Mouse (Mus musculus): ENCODE measurements around the gene Ankrd35. TPM values are rescaled to one million over a fixed set of nuclear protein-coding genes. Genes with fewer than 3 reads are reported as not detected.

The Ankrd35 gene
- polyA plus RNA-seq, 1 experiment from 2014 or later: 0.83 TPM

- no peak overlapping the region for H3K4me2 ChIP-seq (ENCODE audit: low read depth, low read length)
- no peak overlapping the region for H3K4me3 ChIP-seq (ENCODE audit: low read depth, low read length)
- H3K9me3 ChIP-seq (ENCODE audit: control insufficient read depth, low read length): no peaks in the 10 kb centered on the region
- H3K27me3 ChIP-seq (ENCODE audit: control insufficient read depth, insufficient read depth, low read length): no peaks in the 10 kb centered on the region
- 41% methylated on average over 1 of the region's 1 CpGs for WGBS
- no peak overlapping the region for H3K9ac ChIP-seq (replicated peaks; ENCODE audit: low read depth, low read length)
- H3K36me3 ChIP-seq (ENCODE audit: control insufficient read depth, insufficient read depth, low read length): no peaks in the 10 kb centered on the region
- no peak overlapping the region for H3K27ac ChIP-seq (ENCODE audit: low read depth, low read length)
- ATAC-seq (ENCODE audit: low read depth): no peak
- 0 out of 2 replicates have a peak, but pooled peaks cover 2% of the 10 kb centered on the region for H3K4me1 ChIP-seq (ENCODE audit: control insufficient read depth, insufficient read depth, low read length)
These were observed 2.6 kb upstream of the Ankrd35 start for GRCm38 (mm10) chr3:96667316-96667715.

- ATAC-seq (ENCODE audit: low read depth): no peak
- Histone ChIP-seq H3K9ac (replicated peaks; ENCODE audit: low read depth, low read length) (no peak overlapping the region), H3K27ac (ENCODE audit: low read depth, low read length) (no peak overlapping the region), H3K4me3 (ENCODE audit: low read depth, low read length) (no peak overlapping the region), H3K9me3 (ENCODE audit: control insufficient read depth, low read length) (no peaks in the 10 kb centered on the region), H3K4me1 (ENCODE audit: control insufficient read depth, insufficient read depth, low read length) (no peaks in the 10 kb centered on the region), H3K27me3 (ENCODE audit: control insufficient read depth, insufficient read depth, low read length) (no peaks in the 10 kb centered on the region), H3K36me3 (ENCODE audit: control insufficient read depth, insufficient read depth, low read length) (no peaks in the 10 kb centered on the region), H3K4me2 (ENCODE audit: low read depth, low read length) (no peak overlapping the region)
- 92% methylated on average over 5 of the region's 5 CpGs for WGBS
These were observed 1.4 kb upstream of the Ankrd35 start for GRCm38 (mm10) chr3:96668424-96669067.

DNA sequence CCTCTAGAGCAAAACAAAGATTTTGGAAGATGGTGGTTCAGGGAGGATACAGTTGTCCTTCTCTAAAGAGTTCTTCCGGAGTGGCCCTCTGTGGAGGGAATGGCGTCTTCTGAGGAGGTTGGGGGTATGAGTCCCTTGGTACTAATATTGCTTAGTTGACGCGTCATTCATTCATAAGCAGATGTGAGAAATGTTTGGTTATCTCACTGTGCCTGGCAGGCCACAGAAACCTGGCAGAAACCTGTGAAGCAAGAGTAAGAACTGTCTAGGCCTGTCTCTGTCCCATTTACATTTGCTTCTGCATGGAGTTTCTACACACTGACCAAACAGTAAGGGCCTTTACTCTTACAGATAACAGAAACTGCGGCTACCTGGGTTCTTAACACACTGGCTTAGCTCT is 1.6 kb downstream of the Ankrd35 start:
- Histone ChIP-seq H3K4me2 (ENCODE audit: low read depth, low read length) (no peak overlapping the region), H3K4me1 (ENCODE audit: control insufficient read depth, insufficient read depth, low read length) (no peaks in the 10 kb centered on the region), H3K9me3 (ENCODE audit: control insufficient read depth, low read length) (no peaks in the 10 kb centered on the region), H3K27me3 (ENCODE audit: control insufficient read depth, insufficient read depth, low read length) (no peaks in the 10 kb centered on the region), H3K9ac (replicated peaks; ENCODE audit: low read depth, low read length) (no peak overlapping the region), H3K4me3 (ENCODE audit: low read depth, low read length) (no peak overlapping the region), H3K27ac (ENCODE audit: low read depth, low read length) (no peak overlapping the region), H3K36me3 (ENCODE audit: control insufficient read depth, insufficient read depth, low read length) (no peaks in the 10 kb centered on the region)
- no peak for ATAC-seq (ENCODE audit: low read depth)
- WGBS: 95% methylated on average over 5 of the region's 5 CpGs

DNA sequence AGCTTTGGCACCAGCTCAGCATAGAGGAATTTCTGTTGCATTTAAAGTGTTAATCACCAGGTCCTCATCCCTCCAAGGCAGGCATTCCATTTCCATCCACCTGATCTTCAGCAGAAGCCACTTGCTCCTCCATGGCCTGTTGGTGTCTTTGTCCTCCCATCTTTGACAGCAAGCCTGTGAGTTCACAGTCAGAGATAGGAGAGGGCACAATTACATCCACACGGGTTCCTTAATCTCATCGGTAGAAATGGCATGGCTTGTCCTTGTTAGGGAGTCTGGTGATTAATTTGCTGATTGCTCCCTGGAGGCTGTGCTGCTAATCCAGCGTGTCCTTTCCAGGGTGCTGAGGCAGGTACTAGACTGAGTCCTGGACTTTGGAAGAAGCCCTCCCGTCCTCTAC is 3.6 kb downstream of the Ankrd35 start:
- Histone ChIP-seq H3K27ac (ENCODE audit: low read depth, low read length) (no peak overlapping the region), H3K27me3 (ENCODE audit: control insufficient read depth, insufficient read depth, low read length) (no peaks in the 10 kb centered on the region), H3K4me3 (ENCODE audit: low read depth, low read length) (no peak overlapping the region), H3K9me3 (ENCODE audit: control insufficient read depth, low read length) (no peaks in the 10 kb centered on the region), H3K4me2 (ENCODE audit: low read depth, low read length) (no peak overlapping the region), H3K36me3 (ENCODE audit: control insufficient read depth, insufficient read depth, low read length) (no peaks in the 10 kb centered on the region), H3K9ac (replicated peaks; ENCODE audit: low read depth, low read length) (no peak overlapping the region), H3K4me1 (ENCODE audit: control insufficient read depth, insufficient read depth, low read length) (no peaks in the 10 kb centered on the region)
- 64% methylated on average over 4 of the region's 4 CpGs for WGBS
- ATAC-seq (ENCODE audit: low read depth): no peak

GRCm38 (mm10) chr3:96674442-96674841 is 4.5 kb downstream of the Ankrd35 start:
- no peaks in the 10 kb centered on the region for H3K36me3 ChIP-seq (ENCODE audit: control insufficient read depth, insufficient read depth, low read length)
- no peaks in the 10 kb centered on the region for H3K9me3 ChIP-seq (ENCODE audit: control insufficient read depth, low read length)
- H3K27me3 ChIP-seq (ENCODE audit: control insufficient read depth, insufficient read depth, low read length): no peaks in the 10 kb centered on the region
- no peak overlapping the region for H3K4me2 ChIP-seq (ENCODE audit: low read depth, low read length)
- no peak overlapping the region for H3K4me3 ChIP-seq (ENCODE audit: low read depth, low read length)
- H3K4me1 ChIP-seq (ENCODE audit: control insufficient read depth, insufficient read depth, low read length): no peaks in the 10 kb centered on the region
- no peak overlapping the region for H3K27ac ChIP-seq (ENCODE audit: low read depth, low read length)
- ATAC-seq (ENCODE audit: low read depth): no peak
- H3K9ac ChIP-seq (replicated peaks; ENCODE audit: low read depth, low read length): no peak overlapping the region
- WGBS: 68% methylated on average over 8 of the region's 8 CpGs

- H3K36me3 ChIP-seq (ENCODE audit: control insufficient read depth, insufficient read depth, low read length): no peaks in the 10 kb centered on the region
- no peak overlapping the region for H3K27ac ChIP-seq (ENCODE audit: low read depth, low read length)
- no peak overlapping the region for H3K4me2 ChIP-seq (ENCODE audit: low read depth, low read length)
- ATAC-seq (ENCODE audit: low read depth): no peak
- no peak overlapping the region for H3K4me3 ChIP-seq (ENCODE audit: low read depth, low read length)
- no peak overlapping the region for H3K9ac ChIP-seq (replicated peaks; ENCODE audit: low read depth, low read length)
- H3K4me1 ChIP-seq (ENCODE audit: control insufficient read depth, insufficient read depth, low read length): no peaks in the 10 kb centered on the region
- 70% methylated on average over 3 of the region's 3 CpGs for WGBS
- H3K27me3 ChIP-seq (ENCODE audit: control insufficient read depth, insufficient read depth, low read length): no peaks in the 10 kb centered on the region
- no peaks in the 10 kb centered on the region for H3K9me3 ChIP-seq (ENCODE audit: control insufficient read depth, low read length)
These were observed 5.2 kb downstream of the Ankrd35 start for GRCm38 (mm10) chr3:96675171-96675570.

DNA sequence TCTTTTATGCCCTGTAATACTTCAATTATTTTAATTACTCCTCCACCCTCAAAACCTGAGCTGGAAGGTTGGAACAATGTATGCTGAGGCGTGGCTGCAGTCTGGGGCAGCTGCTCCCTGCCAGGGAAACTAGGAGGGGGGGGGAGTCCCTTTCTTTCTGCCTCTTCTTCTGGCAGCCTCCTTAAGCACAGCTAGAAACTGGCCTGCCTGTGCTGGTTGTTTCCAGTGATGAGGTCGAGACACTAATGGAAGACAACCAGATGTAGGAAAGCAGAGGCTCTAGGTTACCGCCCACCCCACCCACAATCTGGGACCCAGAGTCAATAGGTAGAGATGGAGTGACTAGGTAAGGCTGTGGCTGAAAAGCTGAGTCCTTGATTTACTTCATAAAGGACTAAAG is 5.8 kb downstream of the Ankrd35 start:
- 32% methylated on average over 3 of the region's 3 CpGs for WGBS
- Histone ChIP-seq H3K9me3 (ENCODE audit: control insufficient read depth, low read length) (no peaks in the 10 kb centered on the region), H3K4me1 (ENCODE audit: control insufficient read depth, insufficient read depth, low read length) (no peaks in the 10 kb centered on the region), H3K36me3 (ENCODE audit: control insufficient read depth, insufficient read depth, low read length) (no peaks in the 10 kb centered on the region), H3K27ac (ENCODE audit: low read depth, low read length) (no peak overlapping the region), H3K4me2 (ENCODE audit: low read depth, low read length) (no peak overlapping the region), H3K4me3 (ENCODE audit: low read depth, low read length) (no peak overlapping the region), H3K27me3 (ENCODE audit: control insufficient read depth, insufficient read depth, low read length) (no peaks in the 10 kb centered on the region), H3K9ac (replicated peaks; ENCODE audit: low read depth, low read length) (no peak overlapping the region)
- no peak for ATAC-seq (ENCODE audit: low read depth)

DNA sequence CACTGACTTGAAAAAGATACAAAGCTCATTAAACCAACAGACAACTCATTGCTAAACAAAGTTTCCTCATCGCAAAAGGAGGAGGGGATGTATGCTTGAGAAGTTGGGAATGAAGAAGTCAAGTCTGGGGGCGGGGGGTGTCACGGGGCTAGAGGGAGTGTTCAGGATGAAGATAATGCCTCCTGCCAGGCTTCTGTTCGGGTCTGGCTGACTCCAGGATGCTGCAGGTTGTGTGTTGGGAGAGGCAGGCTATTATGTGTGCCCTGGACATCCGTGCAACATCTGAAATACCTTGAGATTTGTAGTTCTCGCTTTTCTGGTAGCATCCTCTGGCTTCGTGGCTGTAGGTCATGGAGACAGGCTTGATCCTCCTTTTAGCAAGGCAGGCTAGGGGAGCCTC is 8.5 kb downstream of the Ankrd35 start:
- WGBS: 69% methylated on average over 7 of the region's 7 CpGs
- Histone ChIP-seq H3K4me2 (ENCODE audit: low read depth, low read length) (no peak overlapping the region), H3K9me3 (ENCODE audit: control insufficient read depth, low read length) (no peaks in the 10 kb centered on the region), H3K27me3 (ENCODE audit: control insufficient read depth, insufficient read depth, low read length) (no peaks in the 10 kb centered on the region), H3K4me1 (ENCODE audit: control insufficient read depth, insufficient read depth, low read length) (no peaks in the 10 kb centered on the region), H3K36me3 (ENCODE audit: control insufficient read depth, insufficient read depth, low read length) (no peaks in the 10 kb centered on the region), H3K27ac (ENCODE audit: low read depth, low read length) (no peak overlapping the region), H3K9ac (replicated peaks; ENCODE audit: low read depth, low read length) (no peak overlapping the region), H3K4me3 (ENCODE audit: low read depth, low read length) (no peak overlapping the region)
- no peak for ATAC-seq (ENCODE audit: low read depth)

- Histone ChIP-seq H3K9me3 (ENCODE audit: control insufficient read depth, low read length) (no peaks in the 10 kb centered on the region), H3K4me3 (ENCODE audit: low read depth, low read length) (no peak overlapping the region), H3K27ac (ENCODE audit: low read depth, low read length) (no peak overlapping the region), H3K4me1 (ENCODE audit: control insufficient read depth, insufficient read depth, low read length) (no peaks in the 10 kb centered on the region), H3K9ac (replicated peaks; ENCODE audit: low read depth, low read length) (no peak overlapping the region), H3K36me3 (ENCODE audit: control insufficient read depth, insufficient read depth, low read length) (no peaks in the 10 kb centered on the region), H3K27me3 (ENCODE audit: control insufficient read depth, insufficient read depth, low read length) (no peaks in the 10 kb centered on the region), H3K4me2 (ENCODE audit: low read depth, low read length) (no peak overlapping the region)
- no peak for ATAC-seq (ENCODE audit: low read depth)
- WGBS: 41% methylated on average over 5 of the region's 5 CpGs
These were observed 9.3 kb downstream of the Ankrd35 start for GRCm38 (mm10) chr3:96679159-96679674.
